Mouse (Mus musculus) kidney, adult 2 months (tissue): ENCODE results near the gene 1110065P20Rik.

ENCODE experiments used
- CTCF ChIP-seq: fragments of 200-500 bp; conservative IDR thresholded peaks from 2 replicates; pipeline ENCODE4 v1.5.1; 2011; ENCODE audit warnings: low read depth, mild to moderate bottlenecking, control low read depth, low read length, moderate library complexity, mixed read lengths; ENCODE audit not compliant: insufficient read depth, insufficient read length
- POLR2A ChIP-seq: fragments of 200-500 bp; IDR thresholded peaks from one replicate; pipeline ENCODE4 v1.6.1; 2011; ENCODE audit warnings: low read depth, low read length, control low read depth

DNA sequence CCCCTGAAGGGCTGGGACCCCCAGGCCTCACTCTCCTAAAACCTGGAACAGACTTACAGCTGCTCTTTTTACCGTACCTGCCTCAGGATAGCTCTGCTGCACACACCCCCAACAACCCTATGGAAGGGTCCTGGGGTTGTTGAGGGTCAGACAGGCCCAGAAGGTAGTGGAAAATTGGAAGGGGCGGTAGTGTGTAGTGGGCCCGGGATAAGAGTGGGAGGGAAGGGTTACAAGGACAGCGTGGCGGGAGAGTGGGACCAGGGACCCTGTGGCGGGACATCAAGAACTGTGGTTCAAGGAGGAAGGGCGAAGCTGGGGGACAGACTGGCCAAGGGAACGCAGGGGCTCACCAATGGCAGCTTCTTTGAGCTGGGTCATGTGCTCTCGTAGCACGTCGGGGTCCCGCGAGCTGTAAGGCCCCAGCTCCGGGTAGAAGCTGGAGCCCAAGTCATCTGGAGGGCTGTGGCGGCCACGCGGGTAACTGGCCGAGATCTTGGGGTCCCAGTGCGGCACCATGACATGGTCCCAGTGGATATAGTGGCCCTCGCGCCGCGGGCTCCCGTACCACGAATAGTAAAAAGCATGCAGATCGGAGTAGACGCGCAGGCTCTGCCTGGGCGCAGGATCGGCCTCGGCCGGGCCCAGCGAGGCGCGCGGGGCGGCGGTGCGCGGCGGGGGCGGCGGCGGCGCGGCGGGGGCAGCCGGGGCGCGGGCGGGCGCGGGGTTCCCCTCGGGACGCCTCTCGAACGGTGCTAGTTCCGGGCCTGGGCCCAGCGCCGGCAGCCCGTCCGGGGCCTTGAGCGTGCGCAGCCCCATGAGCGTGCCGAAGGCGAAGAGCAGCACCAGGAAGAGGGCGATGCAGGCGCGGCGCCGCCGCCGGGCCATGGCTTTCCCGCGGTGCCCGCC is 10.5 kb upstream of the 1110065P20Rik start, which contains the start of gene Maneal:
- no peak for TF ChIP-seq POLR2A
- no peak for TF ChIP-seq CTCF
